Mouse (Mus musculus) splenic B cell, adult 2 months (primary cell): Measurements from ENCODE around the gene Mkln1.

Experiments used
- DNase-seq: peaks from one replicate; pipeline ENCODE4 v3.0.0-alpha.2; 2011; ENCODE audit warnings: low read depth, low spot score
- H3K27me3 ChIP-seq: 2 replicates; pipeline ENCODE4 v1.6.1; 2012; ENCODE audit warnings: mild to moderate bottlenecking, low read length, moderate library complexity, mixed read lengths; ENCODE audit not compliant: control insufficient read depth, poor library complexity, insufficient read depth, severe bottlenecking
- H3K36me3 ChIP-seq: 2 replicates; pipeline ENCODE4 v1.6.1; 2012; ENCODE audit warnings: mild to moderate bottlenecking, low read length, moderate library complexity, mixed read lengths; ENCODE audit not compliant: control insufficient read depth, poor library complexity, insufficient read depth, severe bottlenecking

The Mkln1 gene

GRCm38 (mm10) chr6:31513726-31514125, 115.2 kb downstream of the Mkln1 start:
- DNase-seq, result no peak

GRCm38 (mm10) chr6:31517681-31518337, 119.3 kb downstream of the Mkln1 start:
- Histone ChIP-seq H3K27me3 (no peaks in the 10 kb centered on the region), H3K36me3 (no peaks in the 10 kb centered on the region)
- DNase-seq, result no peak

More at GRCm38 (mm10) chr6:31513726-31514125, 115.2 kb downstream of the Mkln1 start:
- Histone ChIP-seq H3K36me3 (peaks cover 7% of the 10 kb centered on the region; the same call in 1 of the 2 replicates), H3K27me3 (no peaks in the 10 kb centered on the region)

- DNase-seq, result no peak
- Histone ChIP-seq H3K36me3 (no peaks in the 10 kb centered on the region), H3K27me3 (no peaks in the 10 kb centered on the region)
These were observed 119.8 kb downstream of the Mkln1 start for GRCm38 (mm10) chr6:31518338-31518698.

- DNase-seq, result no peak
- H3K27me3 ChIP-seq, result no peaks in the 10 kb centered on the region
- H3K36me3 ChIP-seq, result no peaks in the 10 kb centered on the region
These were observed 120.5 kb downstream of the Mkln1 start for GRCm38 (mm10) chr6:31519001-31519471.

GRCm38 (mm10) chr6:31520486-31521215, 122.1 kb downstream of the Mkln1 start:
- DNase-seq, result no peak
- H3K36me3 ChIP-seq, result no peaks in the 10 kb centered on the region
- no peaks in the 10 kb centered on the region for H3K27me3 ChIP-seq

DNA sequence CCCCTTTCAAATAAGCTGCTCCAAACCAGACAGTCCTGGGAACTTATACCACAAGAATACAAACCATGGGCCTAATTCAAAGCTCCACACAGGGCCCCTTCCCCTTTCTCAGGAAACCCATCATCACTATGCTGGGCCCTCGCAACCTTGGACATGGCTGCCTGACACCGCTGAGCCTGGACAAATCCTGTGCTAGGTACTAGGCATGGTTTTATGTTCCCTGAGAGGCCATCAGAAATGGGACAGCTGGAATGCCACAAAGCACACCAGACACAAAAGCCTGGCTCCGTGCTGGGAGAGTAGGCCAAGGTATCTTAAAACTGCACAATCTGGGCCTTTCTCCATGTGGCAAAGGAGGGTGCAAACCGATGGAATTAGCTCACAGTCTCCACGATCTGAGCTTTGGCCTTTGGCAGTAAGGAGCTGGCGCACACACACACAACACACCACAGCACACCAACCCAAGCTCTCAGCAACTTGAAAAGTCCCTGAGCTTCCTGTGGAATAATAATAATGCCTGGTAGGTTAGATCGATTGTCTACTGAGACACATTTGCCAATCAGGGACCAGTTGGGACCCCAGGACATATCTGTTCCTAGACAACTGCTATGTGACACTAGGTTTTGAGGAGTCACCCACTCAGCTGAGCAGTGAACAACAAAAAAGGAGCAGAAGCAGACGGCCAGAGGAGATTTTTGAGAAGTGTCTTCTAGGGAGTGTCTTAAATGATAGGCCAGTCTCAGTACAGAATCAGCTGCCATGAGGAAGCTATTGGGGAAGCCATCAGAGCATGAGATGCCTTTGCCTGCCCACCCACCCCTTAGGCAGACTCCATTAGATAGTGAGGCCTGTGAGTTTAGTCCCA, 123.2 kb downstream of the Mkln1 start:
- no peak for DNase-seq
- H3K36me3 ChIP-seq, result no peaks in the 10 kb centered on the region
- H3K27me3 ChIP-seq, result no peaks in the 10 kb centered on the region

- H3K27me3 ChIP-seq, result no peaks in the 10 kb centered on the region
- no peaks in the 10 kb centered on the region for H3K36me3 ChIP-seq
- DNase-seq, result no peak
These were observed 123.9 kb downstream of the Mkln1 start for GRCm38 (mm10) chr6:31522478-31522877.

- no peaks in the 10 kb centered on the region for H3K36me3 ChIP-seq
- H3K27me3 ChIP-seq, result no peaks in the 10 kb centered on the region
- DNase-seq, result no peak
These were observed 124.5 kb downstream of the Mkln1 start for GRCm38 (mm10) chr6:31523039-31523438.

- no peak for DNase-seq
- Histone ChIP-seq H3K27me3 (no peaks in the 10 kb centered on the region), H3K36me3 (no peaks in the 10 kb centered on the region)
These were observed 125.1 kb downstream of the Mkln1 start for GRCm38 (mm10) chr6:31523657-31524056.

GRCm38 (mm10) chr6:31524121-31524520, 125.6 kb downstream of the Mkln1 start:
- no peak for DNase-seq
- Histone ChIP-seq H3K36me3 (no peaks in the 10 kb centered on the region), H3K27me3 (no peaks in the 10 kb centered on the region)

- no peaks in the 10 kb centered on the region for H3K36me3 ChIP-seq
- H3K27me3 ChIP-seq, result no peaks in the 10 kb centered on the region
- no peak for DNase-seq
These were observed 126.1 kb downstream of the Mkln1 start for GRCm38 (mm10) chr6:31524647-31525046.

DNA sequence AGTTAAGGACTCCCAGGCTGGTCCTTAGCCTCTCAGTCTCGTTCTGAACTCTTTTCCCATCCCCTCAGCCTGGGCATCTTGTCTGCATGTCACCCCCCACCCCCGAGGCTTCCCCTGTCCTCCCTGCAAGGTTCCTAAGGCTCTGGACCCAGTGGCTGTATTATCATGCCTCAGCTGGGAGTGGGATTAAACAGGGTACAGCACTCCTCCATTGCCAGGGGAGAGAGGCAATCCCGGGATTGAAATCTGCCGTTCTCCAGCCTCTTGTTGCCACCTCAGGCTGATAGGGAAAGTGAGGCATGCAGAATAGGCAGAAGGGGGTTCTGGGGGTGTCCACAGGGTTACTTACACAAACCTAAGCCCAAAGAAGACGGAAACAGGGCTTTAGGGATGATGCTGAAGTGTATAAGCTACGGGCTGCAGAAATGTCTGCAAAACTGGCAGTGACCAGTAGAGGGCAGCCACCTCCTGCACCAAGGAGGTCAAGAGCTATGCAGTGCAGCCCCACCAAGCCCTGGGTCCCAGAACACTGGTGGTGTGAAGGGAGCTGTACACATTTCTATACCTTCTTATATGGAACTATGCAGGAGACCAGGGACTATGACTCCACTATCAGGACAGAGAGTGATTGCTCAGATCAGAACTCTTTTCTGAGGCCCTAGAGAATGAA, 126.8 kb downstream of the Mkln1 start:
- no peaks in the 10 kb centered on the region for H3K36me3 ChIP-seq
- no peaks in the 10 kb centered on the region for H3K27me3 ChIP-seq
- DNase-seq, result peak; percentile 62

DNA sequence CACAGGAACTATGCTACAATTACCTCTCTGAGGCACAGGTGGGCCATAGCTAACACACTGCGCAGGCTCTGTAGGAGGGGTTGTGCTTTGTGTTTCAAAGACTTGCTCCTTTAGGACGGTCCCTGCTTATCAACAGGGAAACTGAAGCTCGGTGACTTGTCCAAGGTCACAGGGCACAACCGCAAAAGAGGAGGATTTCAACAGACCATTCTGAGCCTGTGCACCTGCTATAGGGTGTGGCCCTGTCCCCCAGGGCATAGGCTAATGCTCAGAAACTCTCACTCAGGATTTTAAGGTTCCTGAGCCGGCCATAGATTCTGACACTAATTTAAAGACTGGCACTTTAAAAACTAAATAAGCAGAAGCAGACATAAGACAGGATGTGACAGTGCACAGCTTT, 128.4 kb downstream of the Mkln1 start:
- Histone ChIP-seq H3K27me3 (no peaks in the 10 kb centered on the region), H3K36me3 (no peaks in the 10 kb centered on the region)
- no peak for DNase-seq

GRCm38 (mm10) chr6:31527897-31528296, 129.4 kb downstream of the Mkln1 start:
- Histone ChIP-seq H3K27me3 (no peaks in the 10 kb centered on the region), H3K36me3 (no peaks in the 10 kb centered on the region)
- peak; percentile 27 for DNase-seq
